ENCODE assay signal across 6 mouse cellular contexts in genomic region chr13:50965041-50965440, GRCm38 (mm10).
DNase-seq lines count a peak whose midpoint lies in the region; ATAC-seq and TF ChIP-seq lines count a peak whose summit lies in the region.
"Not testable (repeated sequence)": the region's sequence is repeated elsewhere in the genome, so short reads cannot be mapped to it uniquely, and the experiment has no call there.

No protein-coding gene starts in this region.

- H3K36me3 ChIP-seq in E14TG2a.4 (ENCODE audit: insufficient read depth, low read length); embryonic facial prominence, embryonic 14.5 days (ENCODE audit: control insufficient read depth, insufficient read depth, low read length): not testable (repeated sequence)

- H3K27me3 ChIP-seq in E14TG2a.4 (ENCODE audit: insufficient read depth, low read length); embryonic facial prominence, embryonic 14.5 days (replicated peaks; ENCODE audit: control insufficient read depth, insufficient read depth, low read length): not testable (repeated sequence)

- TF ChIP-seq CTCF in E14TG2a.4 (conservative IDR thresholded peaks at IDR 0.05; ENCODE audit: low read length), result not testable (repeated sequence)

- 56% methylated on average over 7 of the region's 7 CpGs for WGBS in embryonic facial prominence, embryonic 14.5 days

- peak overlapping the region; percentile 45; the same call in 1 of the 2 replicates for H3K4me3 ChIP-seq in E14TG2a.4 (replicated peaks; ENCODE audit: low read length)
- H3K4me3 ChIP-seq in embryonic facial prominence, embryonic 14.5 days (ENCODE audit: low read depth, low read length), result not testable (repeated sequence)

- not testable (repeated sequence) for H3K9ac ChIP-seq in embryonic facial prominence, embryonic 14.5 days (ENCODE audit: low read depth, low read length)

- H3K27ac ChIP-seq in embryonic facial prominence, embryonic 14.5 days (replicated peaks; ENCODE audit: low read depth, low read length), result not testable (repeated sequence)

- not testable (repeated sequence) for H3K9me3 ChIP-seq in E14TG2a.4 (ENCODE audit: low read length); embryonic facial prominence, embryonic 14.5 days (ENCODE audit: control insufficient read depth, low read length)

- H3K4me1 ChIP-seq in E14TG2a.4 (replicated peaks; ENCODE audit: low read depth, low read length), result peaks cover 35% of the 10 kb centered on the region
- H3K4me1 ChIP-seq in embryonic facial prominence, embryonic 14.5 days (ENCODE audit: control insufficient read depth, insufficient read depth, low read length), result not testable (repeated sequence)

- H3K4me2 ChIP-seq in embryonic facial prominence, embryonic 14.5 days (ENCODE audit: low read depth, low read length), result not testable (repeated sequence)

- peak; percentile 39 for DNase-seq in ES-CJ7 (ENCODE audit: low read depth, low spot score)
- peak; percentile 79 for DNase-seq in R1 (ENCODE audit: low read depth, low spot score)
- DNase-seq in embryonic facial prominence, embryonic 14.5 days (ENCODE audit: low spot score), result peak; percentile 24
- peak; percentile 70 for DNase-seq in heart, adult 11 months
- peak; percentile 4 for DNase-seq in lung, postnatal 36 days

- not testable (repeated sequence) for ATAC-seq in embryonic facial prominence, embryonic 14.5 days (ENCODE audit: low read depth)

Comparison
In these comparisons a context has a peak if more than half of its experiments do, and no peak if none do; other contexts are left out.
1. DNase-seq: peak in every context shown above with its lines; median percentile 79 in R1; 70 in heart, adult 11 months; 39 in ES-CJ7; 24 in embryonic facial prominence, embryonic 14.5 days; 4 in lung, postnatal 36 days.